Mouse (Mus musculus): ENCODE results near the gene Ythdf2. TPM values are rescaled to one million over a fixed set of nuclear protein-coding genes. Genes with fewer than 3 reads are reported as not detected.
A peak's percentile ranks its signal among the peaks of the same experiment; 100 is the strongest.

Ythdf2 gene
- polyA plus RNA-seq, 1 experiment from 2014 or later: 123 TPM

GRCm38 (mm10) chr4:132167436-132167835, 44.7 kb downstream of the Ythdf2 start:
- ATAC-seq (ENCODE audit: low read depth): no peak
- H3K4me1 ChIP-seq (replicated peaks): peaks cover 27% of the 10 kb centered on the region
- no peak overlapping the region for H3K4me3 ChIP-seq
- no peaks in the 10 kb centered on the region for H3K36me3 ChIP-seq
- H3K9me3 ChIP-seq: no peaks in the 10 kb centered on the region
- 88% methylated on average over 3 of the region's 3 CpGs for WGBS
- no peak overlapping the region for H3K4me2 ChIP-seq
- H3K27ac ChIP-seq (replicated peaks): no peak overlapping the region
- no peak overlapping the region for H3K9ac ChIP-seq
- H3K27me3 ChIP-seq: no peaks in the 10 kb centered on the region

DNA sequence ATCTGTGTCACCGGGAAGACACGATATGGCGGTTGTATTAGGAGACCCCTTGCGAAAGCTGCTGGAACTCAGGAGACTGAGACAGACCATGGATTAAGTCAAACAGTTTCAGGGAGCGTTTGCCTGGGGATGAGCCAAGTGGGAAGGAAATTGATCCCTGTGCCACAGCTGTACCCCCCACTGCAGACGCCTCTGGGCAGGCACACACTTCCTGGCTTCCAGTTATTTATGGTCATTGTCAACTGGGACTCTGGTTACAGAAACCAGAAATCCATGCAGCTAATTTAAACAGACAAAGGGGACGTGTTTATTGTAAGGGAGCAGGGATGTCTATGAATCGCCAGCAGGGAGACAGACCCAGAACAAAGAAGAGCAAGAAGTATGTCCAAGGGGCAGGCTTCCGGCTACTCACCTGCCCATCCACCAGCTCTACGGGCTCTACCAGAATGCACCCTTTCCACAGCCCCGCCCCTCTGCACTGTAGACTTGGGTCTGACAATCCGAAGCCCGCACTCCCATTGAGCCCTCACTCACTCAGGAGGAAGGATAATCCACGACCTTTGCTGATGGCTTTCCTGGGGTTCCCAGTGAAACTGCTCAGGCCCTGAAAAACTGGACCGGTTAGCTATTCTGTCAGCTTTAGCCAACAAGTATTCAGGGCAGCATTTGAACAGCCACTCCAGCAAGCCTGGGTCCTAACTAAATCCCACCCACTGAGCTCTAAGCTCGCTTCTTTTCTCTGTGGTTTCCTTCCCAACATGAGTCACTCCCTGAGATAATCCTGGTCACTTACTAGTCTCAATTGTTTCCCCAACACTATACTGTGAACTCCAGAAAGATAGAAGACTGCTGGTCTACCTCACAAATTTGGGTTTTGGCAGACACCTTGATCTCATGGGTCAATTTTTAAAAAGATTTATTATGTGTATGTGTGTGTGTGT, 45.5 kb downstream of the Ythdf2 start:
- Histone ChIP-seq H3K4me3 (no peak overlapping the region), H3K9me3 (no peaks in the 10 kb centered on the region), H3K36me3 (no peaks in the 10 kb centered on the region), H3K4me1 (replicated peaks) (peaks cover 27% of the 10 kb centered on the region), H3K27ac (replicated peaks) (peak overlapping the region; percentile 69), H3K9ac (no peak overlapping the region), H3K27me3 (no peaks in the 10 kb centered on the region), H3K4me2 (no peak overlapping the region)
- peak; percentile 50; the same call in 1 of the 2 replicates for ATAC-seq (ENCODE audit: low read depth)
- 40% methylated on average over 16 of the region's 16 CpGs for WGBS

DNA sequence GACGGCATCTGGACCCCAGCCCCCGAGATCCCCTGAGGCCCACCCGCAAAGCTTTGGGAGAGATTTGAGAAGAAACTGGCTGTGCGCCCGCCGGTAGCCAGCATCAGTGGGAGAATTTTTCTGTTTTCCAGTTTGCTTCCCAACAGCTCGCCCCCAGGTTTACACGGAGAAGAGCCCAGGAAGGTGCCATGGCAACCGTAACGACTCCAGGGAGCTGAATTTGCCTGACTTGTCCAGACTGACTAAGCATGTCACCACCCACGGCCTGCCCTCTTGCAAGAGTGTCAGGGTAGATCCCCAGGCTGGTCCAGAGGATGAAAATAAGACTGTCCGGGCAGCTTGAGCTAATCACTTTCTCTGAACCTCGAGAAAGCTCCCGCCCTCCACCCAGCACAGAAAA, 46.4 kb downstream of the Ythdf2 start:
- Histone ChIP-seq H3K36me3 (no peaks in the 10 kb centered on the region), H3K4me3 (no peak overlapping the region), H3K27ac (replicated peaks) (peak overlapping the region; percentile 33; the same call in 1 of the 2 replicates), H3K9ac (no peak overlapping the region), H3K27me3 (no peaks in the 10 kb centered on the region), H3K9me3 (no peaks in the 10 kb centered on the region), H3K4me2 (no peak overlapping the region), H3K4me1 (replicated peaks) (peaks cover 22% of the 10 kb centered on the region)
- no peak for ATAC-seq (ENCODE audit: low read depth)
- whole genome bisulfite sequencing: 42% methylated on average over 14 of the region's 14 CpGs

DNA sequence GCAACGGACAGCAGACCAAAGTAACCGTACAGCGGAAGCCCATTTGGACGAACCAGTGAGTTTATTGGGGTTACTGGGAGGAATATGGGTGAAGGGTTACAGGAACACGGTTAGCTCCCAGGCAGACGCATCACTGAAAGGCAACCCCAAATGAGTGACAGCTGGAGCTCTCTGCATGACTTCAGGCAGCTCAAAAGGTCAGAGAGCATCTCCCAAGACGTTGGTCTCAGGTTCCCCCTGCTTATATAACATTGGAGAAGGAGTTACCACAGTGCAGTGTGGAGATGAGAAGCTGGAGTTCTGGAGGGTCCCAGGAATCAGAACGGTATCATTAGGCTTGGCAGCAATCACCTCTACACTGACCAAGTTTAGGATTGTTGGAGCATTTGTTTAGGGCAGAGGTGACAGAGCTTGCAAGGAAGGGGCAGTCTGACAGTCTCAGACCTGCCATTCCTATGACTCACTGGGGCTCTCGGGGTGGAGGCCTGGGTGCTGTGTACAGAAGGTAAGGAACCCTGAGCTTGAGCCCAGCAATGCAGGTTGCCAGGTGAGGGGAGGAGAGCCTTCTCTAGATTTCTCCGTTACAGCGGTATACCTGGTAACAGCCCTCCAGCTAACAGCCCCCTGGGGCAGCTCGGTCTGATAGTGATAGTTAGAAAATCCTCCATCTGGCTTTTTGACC, 55.0 kb downstream of the Ythdf2 start:
- 62% methylated on average over 12 of the region's 12 CpGs for WGBS
- Histone ChIP-seq H3K9me3 (no peaks in the 10 kb centered on the region), H3K4me3 (no peak overlapping the region), H3K9ac (no peak overlapping the region), H3K4me2 (no peak overlapping the region), H3K36me3 (no peaks in the 10 kb centered on the region), H3K27me3 (no peaks in the 10 kb centered on the region), H3K4me1 (replicated peaks) (peaks cover 10% of the 10 kb centered on the region), H3K27ac (replicated peaks) (no peak overlapping the region; the same call in 1 of the 2 replicates)
- no peak for ATAC-seq (ENCODE audit: low read depth)

- no peaks in the 10 kb centered on the region for H3K36me3 ChIP-seq
- ATAC-seq (ENCODE audit: low read depth): no peak
- WGBS: 2% methylated on average over 6 of the region's 6 CpGs
- no peaks in the 10 kb centered on the region for H3K27me3 ChIP-seq
- H3K4me3 ChIP-seq: no peak overlapping the region
- peaks cover 10% of the 10 kb centered on the region for H3K4me1 ChIP-seq (replicated peaks)
- no peak overlapping the region for H3K9ac ChIP-seq
- peak overlapping the region; percentile 49 for H3K27ac ChIP-seq (replicated peaks)
- no peak overlapping the region for H3K4me2 ChIP-seq
- no peaks in the 10 kb centered on the region for H3K9me3 ChIP-seq
These were observed 57.0 kb downstream of the Ythdf2 start for GRCm38 (mm10) chr4:132154877-132155670.

- 71% methylated on average over 1 of the region's 1 CpGs for WGBS
- no peaks in the 10 kb centered on the region for H3K9me3 ChIP-seq
- H3K36me3 ChIP-seq: no peaks in the 10 kb centered on the region
- peaks cover 3% of the 10 kb centered on the region for H3K27me3 ChIP-seq
- H3K9ac ChIP-seq: no peak overlapping the region
- H3K4me1 ChIP-seq (replicated peaks): peaks cover 10% of the 10 kb centered on the region
- no peak overlapping the region for H3K27ac ChIP-seq (replicated peaks)
- no peak overlapping the region for H3K4me3 ChIP-seq
- ATAC-seq (ENCODE audit: low read depth): no peak
- H3K4me2 ChIP-seq: no peak overlapping the region
These were observed 60.4 kb downstream of the Ythdf2 start for GRCm38 (mm10) chr4:132151673-132152072.

DNA sequence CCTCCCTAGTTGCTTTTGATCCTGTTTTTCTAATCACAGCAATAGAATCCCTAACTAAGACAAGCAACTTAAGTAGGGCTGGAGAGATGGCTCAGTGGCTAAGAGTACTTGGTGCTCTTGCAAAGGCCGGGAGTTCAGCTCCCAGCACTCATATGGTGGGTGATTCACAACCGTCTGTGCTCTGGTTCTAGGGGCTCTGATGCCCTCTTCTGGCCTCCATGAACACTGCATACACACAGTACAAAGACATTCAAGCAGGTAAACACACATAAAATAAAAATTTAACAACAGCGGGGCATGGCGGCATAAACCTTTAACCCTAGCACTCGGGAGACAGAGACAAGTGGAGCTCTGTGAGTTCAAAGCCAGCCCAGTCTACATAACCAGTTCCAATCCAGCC, 65.9 kb downstream of the Ythdf2 start:
- Histone ChIP-seq H3K27ac (replicated peaks) (no peak overlapping the region), H3K9ac (no peak overlapping the region), H3K4me2 (no peak overlapping the region), H3K4me3 (no peak overlapping the region), H3K36me3 (no peaks in the 10 kb centered on the region), H3K27me3 (peaks cover 57% of the 10 kb centered on the region), H3K4me1 (replicated peaks) (peaks cover 8% of the 10 kb centered on the region), H3K9me3 (no peaks in the 10 kb centered on the region)
- ATAC-seq (ENCODE audit: low read depth): no peak
- WGBS: 62% methylated on average over 5 of the region's 5 CpGs

GRCm38 (mm10) chr4:132145092-132145491, 67.0 kb downstream of the Ythdf2 start:
- Histone ChIP-seq H3K4me2 (no peak overlapping the region), H3K4me1 (replicated peaks) (peaks cover 8% of the 10 kb centered on the region), H3K36me3 (no peaks in the 10 kb centered on the region), H3K9me3 (no peaks in the 10 kb centered on the region), H3K27me3 (peaks cover 59% of the 10 kb centered on the region), H3K27ac (replicated peaks) (no peak overlapping the region), H3K9ac (no peak overlapping the region), H3K4me3 (no peak overlapping the region)
- no peak for ATAC-seq (ENCODE audit: low read depth)
- WGBS: 39% methylated on average over 10 of the region's 10 CpGs

DNA sequence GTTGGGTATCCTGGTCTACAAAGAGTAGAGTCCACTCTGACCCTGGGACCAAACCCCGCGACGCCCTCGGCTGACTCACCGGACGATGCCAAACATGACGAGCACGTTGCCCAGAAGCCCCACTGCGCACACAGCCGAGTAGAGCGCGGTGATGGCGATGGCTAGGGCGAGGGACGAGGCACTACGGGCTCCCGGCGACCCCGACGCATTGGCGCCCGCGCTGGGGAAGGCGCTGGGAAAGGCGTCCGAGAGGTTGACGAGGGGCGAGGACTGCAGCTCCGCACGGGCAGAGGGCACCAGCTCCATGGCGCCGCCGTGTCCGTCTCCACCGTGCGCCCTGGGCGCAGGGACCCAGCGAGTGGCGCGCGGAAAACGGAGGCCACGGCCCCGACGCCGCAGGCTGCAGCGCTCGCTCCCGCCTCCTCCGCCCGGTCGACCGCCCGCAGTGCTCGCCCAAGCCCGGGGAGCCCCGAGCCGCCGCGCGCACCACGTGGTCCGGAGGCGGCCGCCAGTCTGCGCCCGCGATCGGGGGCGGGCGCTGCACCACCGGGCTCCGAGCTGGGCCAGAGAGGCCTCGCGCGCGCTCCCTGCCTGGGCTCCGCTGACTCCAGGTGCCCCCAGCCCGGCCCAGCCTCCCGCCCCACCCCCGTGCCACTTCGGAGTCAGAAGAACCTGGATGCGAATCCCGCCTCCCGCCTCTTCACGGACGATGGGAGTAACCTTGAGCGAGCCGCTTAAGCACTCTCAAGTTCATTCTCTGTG, 67.8 kb downstream of the Ythdf2 start, which contains the start of gene Oprd1:
Oprd1 (minus strand) TSS at position 407 of the 762 bp plus-strand sequence.
- peak within 1 kb of the TSS; percentile 44; the same call in 1 of the 2 replicates for H3K9ac ChIP-seq
- H3K4me1 ChIP-seq (replicated peaks): peaks cover 8% of the 10 kb centered on the region
- H3K4me3 ChIP-seq: peak within 1 kb of the TSS; percentile 41
- 1% methylated on average over 78 of the region's 89 CpGs for WGBS
- peaks cover 59% of the 10 kb centered on the region for H3K27me3 ChIP-seq
- peak within 1 kb of the TSS; percentile 64 for H3K4me2 ChIP-seq
- H3K9me3 ChIP-seq: no peaks in the 10 kb centered on the region
- no peaks in the 10 kb centered on the region for H3K36me3 ChIP-seq
- H3K27ac ChIP-seq (replicated peaks): no peak within 1 kb of the TSS
- peak; percentile 43; the same call in 1 of the 2 replicates for ATAC-seq (ENCODE audit: low read depth)

GRCm38 (mm10) chr4:132138640-132139039, 73.5 kb downstream of the Ythdf2 start:
- ATAC-seq (ENCODE audit: low read depth): no peak
- no peaks in the 10 kb centered on the region for H3K4me1 ChIP-seq (replicated peaks)
- H3K36me3 ChIP-seq: no peaks in the 10 kb centered on the region
- no peak overlapping the region for H3K4me3 ChIP-seq
- H3K27me3 ChIP-seq: peaks cover 26% of the 10 kb centered on the region
- no peak overlapping the region for H3K9ac ChIP-seq
- H3K27ac ChIP-seq (replicated peaks): no peak overlapping the region
- 96% methylated on average over 2 of the region's 2 CpGs for WGBS
- no peaks in the 10 kb centered on the region for H3K9me3 ChIP-seq
- no peak overlapping the region for H3K4me2 ChIP-seq

GRCm38 (mm10) chr4:132137013-132137412, 75.1 kb downstream of the Ythdf2 start:
- Histone ChIP-seq H3K27me3 (peaks cover 10% of the 10 kb centered on the region), H3K4me3 (no peak overlapping the region), H3K4me2 (no peak overlapping the region), H3K9ac (no peak overlapping the region), H3K36me3 (no peaks in the 10 kb centered on the region), H3K27ac (replicated peaks) (no peak overlapping the region), H3K4me1 (replicated peaks) (no peaks in the 10 kb centered on the region), H3K9me3 (no peaks in the 10 kb centered on the region)
- WGBS: 75% methylated on average over 7 of the region's 7 CpGs
- no peak for ATAC-seq (ENCODE audit: low read depth)

All from neural tube, embryonic 13.5 days (tissue).